Mouse (Mus musculus): ENCODE results near the gene Atr.
"Not testable (repeated sequence)": the region's sequence is repeated elsewhere in the genome, so short reads cannot be mapped to it uniquely, and the experiment has no call there.

Gene Atr

DNA sequence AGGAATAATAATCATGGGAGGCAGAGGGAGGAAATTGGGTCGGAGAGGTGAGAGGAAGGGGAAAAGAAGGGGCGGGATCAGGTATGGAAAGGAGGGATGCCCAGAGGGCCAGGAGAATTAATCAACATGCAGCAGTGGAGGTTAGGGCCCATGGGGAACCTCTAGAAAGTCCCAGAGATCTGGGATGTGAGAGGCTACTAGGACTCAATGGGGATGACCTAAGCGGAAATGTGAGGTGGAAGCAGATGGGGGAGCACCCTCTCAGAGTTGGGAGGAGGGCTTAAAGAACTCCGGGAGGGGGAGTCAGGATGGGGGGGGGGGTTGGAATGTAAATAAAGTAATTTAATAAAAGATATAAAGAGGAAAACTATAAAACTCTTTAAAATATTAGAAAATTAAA is 96.3 kb downstream of the Atr start:
- DNase-seq: no peak

DNA sequence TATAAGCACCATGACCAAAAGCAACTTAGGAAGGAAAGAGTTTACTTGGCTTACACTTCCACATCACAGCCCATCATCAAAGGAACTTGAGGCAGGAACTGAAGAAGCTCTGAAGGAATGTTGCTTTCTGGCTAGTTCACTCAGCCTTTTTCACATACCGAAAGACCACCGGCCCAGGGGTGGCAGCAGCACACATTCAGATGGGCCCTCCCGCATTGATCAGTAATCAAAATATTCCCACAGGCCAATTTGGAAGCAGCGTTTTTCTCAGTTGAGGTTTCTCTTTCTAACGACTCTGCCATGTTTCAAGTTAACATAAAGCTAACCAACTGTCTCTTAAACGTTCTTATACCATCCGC is 96.8 kb downstream of the Atr start:
- no peak for DNase-seq

DNA sequence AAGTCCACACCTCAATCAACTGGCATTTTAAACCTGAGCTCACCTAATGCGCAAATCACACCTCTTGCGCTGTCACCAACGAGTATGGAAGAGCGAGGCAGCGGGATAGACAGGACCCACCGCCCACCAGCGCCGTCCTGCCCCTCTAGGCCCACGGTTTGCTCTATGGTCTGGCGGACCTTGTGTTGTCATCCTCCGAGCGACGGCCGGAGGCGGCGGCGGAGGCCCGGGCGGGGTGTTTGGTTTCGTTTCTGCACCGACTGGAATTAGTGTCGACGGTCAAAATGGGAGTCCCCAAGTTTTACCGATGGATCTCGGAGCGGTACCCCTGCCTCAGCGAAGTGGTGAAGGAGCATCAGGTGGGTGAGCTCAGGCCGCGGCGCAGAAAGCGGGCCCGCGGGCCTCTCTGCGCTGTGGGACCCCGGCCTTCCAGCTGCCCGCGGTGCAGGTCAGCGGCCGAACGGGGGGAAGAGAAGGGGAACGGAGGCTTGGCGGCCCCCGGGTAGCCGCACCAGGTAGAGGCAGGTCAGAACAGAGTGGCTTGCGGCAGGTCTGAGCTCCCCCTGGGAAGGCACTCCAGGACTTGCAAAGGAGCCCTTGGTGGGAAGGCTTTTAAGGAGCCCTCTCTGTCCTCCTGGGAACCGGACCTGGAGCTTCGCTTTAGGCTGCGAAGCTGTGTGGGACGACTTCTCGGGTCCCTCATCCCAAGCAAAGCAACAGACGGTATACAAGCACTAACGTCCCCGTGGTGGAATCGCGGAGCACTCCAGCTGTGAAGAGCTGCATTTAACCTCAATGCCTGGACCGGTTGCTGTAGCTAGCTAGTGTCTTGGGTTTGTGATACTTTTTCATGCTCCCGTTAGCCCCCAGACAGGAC is 97.4 kb downstream of the Atr start, which contains the start of gene Xrn1:
Xrn1 (plus strand) TSS at position 176 of the 877 bp plus-strand sequence.
- DNase-seq: peak; percentile 94 to 96

DNA sequence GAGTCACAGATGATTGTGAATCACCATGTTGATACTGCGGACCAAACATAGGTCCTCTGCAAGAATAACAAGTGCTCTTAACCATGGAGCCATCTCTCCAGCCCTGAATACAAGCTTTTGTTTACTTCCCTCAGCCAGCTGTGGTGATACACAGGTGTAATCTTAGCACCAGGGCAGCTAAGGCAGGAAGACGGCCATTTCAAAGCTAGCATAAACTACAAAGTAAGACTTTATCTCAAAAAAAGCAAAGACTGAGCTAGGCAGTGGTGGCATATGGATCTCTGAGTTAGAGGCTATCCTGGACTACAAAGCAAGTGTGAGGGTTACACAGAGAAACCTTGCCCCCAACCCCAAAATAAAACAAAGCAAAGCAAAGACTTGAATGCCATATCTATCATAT is 100.2 kb downstream of the Atr start:
- no peak for DNase-seq

DNA sequence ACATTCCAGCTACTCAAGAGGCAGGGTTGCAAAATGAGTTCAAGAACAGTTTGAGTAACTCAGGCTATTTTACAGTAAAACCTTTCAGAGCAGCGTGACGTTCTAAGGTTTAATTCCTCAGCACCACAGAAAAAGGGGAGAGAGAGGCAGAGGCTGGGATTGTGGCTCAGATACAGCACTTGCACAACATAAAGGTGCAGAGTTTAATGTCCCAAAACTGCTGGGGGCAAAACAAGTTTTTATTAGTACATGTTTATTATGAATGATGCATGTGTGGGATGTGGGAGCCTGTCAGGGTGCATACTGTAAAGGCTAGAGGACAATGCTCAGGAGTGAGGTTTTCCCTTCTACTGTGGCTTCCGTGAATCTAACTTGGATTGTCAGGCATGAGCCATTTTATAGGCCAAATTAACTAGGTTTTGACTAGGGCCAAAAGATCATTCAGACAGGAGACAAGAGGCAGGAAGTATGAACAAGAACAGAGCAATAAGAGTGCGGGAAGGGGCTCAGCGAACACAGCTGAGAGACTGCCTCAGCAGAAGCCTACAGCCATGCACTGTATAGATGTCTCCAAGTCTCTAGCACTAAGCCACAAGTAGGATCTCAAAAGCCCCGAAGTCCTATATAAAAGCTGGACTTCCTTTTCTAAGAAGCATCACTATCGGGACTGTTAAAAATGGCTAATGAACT is 100.8 kb downstream of the Atr start:
- DNase-seq: no peak

DNA sequence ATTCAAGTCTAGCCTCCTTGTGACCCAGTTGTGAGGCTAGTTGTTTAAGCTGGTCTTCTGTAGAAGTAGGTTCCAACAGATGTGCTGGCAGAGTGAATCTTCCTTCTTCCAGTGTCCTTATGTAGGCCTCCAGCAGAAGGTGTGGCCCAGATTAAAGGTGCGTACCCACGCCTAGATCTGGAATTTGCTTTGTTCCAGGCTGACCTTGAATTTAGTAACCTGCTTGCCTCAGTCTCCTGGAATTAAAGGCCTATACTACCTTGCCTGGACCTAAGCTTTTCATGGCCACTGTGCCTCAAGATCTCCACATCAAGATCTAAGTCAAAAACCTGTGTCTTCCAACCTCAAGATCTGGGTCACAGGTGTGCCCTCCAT is 101.3 kb downstream of the Atr start:
- not testable (repeated sequence) for DNase-seq

DNA sequence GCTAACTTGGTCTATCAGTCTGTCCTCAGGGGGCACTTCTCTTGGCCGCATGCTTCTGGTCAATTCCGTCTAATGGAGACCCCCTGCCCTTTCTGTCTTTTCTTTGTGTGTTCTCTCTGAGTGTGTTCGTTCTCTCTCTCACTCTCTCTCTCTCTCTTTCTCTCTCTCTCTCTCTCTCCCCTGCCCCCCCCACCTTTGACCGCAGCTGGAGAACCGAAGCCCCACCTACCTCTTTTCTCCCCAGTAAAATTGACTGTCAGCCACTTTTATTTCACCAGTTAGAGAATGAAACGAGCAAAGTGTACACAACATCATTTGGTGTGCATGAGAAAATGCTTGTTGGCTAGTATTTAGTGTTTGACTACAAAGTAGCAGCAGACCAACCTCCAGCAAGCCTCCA is 101.8 kb downstream of the Atr start:
- DNase-seq: no peak

DNA sequence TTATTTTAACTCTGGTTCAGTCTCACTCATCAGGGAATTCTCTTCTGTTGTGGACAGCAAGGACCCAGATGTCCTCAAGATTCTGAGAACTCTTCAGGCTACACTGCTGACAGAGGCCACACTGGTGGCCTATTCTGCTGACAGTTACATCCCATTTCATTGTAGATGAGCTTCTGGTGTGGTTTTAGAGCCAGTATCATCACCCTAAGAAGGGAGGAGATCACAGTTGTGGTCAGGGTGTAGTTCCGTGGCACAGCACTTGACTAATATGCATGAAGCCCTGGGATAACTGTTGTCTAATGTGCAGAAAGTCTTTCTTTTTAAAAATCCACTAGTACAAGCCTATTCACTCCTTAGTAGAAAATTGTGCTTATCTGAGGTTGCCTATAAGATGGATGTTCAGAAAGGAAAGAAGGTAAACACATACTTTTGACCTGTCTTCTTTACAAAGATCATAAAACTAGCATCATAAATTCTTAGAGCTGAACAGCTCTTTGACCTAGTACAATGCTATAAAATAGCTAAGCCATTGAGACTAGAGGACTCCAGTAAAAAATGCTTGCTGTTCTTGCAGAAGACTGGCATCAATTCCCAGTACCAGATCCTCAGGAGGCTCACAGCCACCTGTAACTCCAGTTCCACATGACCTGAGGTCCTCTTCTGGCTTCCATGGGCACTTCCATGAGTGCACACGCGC is 102.5 kb downstream of the Atr start:
- DNase-seq: no peak

DNA sequence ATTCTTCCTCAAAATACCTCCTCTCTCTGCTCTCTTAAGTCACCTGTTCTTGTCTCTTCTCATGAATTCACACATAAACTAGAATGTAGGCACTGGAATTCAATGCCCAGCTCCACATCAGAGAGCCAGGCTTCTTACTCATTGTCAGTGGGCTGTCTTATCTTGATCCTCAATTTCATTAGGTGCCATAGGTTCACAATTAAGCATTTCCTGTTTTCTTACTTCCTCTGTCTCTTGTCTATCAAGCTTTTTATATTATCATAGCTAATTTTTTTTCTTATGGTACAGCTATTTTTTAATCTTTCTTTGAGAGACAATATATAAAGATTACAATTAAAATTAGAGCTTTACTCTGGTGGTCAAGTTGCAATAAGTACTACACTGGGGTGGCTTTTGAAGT is 103.7 kb downstream of the Atr start:
- no peak for DNase-seq

DNA sequence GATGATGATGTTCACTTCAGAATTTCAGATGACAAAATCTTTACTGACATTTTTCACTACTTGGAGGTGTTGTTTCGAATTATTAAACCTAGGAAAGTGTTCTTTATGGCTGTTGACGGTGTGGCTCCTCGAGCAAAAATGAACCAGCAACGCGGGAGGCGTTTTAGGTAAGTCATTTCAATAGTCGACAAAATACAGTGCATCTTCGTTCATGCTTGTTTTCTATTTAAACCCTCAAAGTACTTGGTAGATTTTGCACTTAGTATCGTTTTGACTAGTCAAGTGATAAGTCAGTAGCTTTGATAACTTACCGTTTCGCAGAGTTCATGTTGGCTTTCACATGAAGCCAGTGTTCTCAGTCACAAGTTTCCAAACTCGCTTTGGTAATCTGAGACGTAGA is 106.6 kb downstream of the Atr start:
- no peak for DNase-seq

DNA sequence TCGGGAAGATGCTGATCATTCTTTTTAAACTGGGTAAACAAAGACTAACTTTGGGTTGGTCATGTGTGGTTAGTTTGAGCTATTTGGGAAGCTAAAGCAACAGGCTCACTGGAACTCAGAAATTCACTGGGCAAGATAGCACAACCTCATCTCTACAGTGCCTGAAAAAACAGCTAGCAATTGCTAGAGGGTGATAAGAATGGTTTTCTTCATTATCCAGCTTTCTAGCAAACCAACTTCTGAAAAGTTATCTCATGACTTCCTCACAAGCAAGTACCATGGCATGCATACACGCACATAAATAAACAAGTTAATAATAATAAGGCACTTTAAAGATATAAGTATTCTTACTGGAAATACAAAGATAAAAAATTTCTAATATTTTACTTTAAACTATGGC is 120.9 kb downstream of the Atr start:
- no peak for DNase-seq

DNA sequence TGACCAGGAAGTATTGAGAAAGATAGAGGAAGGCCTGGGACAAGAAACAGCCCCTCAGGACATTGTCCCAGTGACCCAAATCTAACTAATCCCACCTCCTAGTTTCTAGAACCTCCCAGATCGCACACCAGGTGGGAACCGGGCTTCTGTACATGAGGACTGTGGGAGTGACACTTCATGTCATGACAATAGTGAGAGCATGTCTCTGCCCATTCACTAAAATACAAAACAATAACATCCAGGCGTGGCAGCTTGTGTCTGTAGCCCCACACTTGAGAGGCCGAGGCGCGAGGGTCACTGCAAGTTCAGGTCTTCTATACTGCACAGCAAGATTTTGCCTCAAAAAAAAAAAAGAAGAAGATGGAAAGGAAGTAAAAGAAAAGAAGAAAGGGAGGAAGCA is 122.5 kb downstream of the Atr start:
- DNase-seq: no peak

DNA sequence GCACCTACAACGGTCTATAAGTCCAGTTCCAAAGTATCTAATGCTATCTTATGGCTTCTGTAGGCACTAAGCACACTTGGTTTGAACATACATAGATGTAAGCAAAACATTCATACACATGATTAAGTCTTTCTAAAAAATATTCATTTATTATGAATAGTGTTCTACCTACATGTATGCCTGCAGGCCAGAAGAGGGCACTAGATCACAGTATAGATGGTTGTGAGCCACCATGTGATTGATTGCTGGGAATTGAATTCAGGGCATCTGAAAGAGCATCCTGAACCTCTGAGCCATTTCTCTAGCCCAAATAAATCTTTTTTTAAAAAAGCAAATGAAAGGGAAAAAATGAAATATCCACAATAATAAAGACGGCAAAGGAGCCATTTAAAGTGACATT is 134.9 kb downstream of the Atr start:
- peak in 1 of 2 experiments; percentile 15 for DNase-seq

Data from B cell, adult 2 months (primary cell).